Mouse (Mus musculus): ENCODE data around the gene Osbpl9.

- TF ChIP-seq CTCF (IDR thresholded peaks at IDR 0.05; ENCODE audit: low read depth) (no peak), EP300 (IDR thresholded peaks at IDR 0.05; ENCODE audit: low read depth) (no peak)
Measured at GRCm38 (mm10) chr4:109109686-109110085, 92.4 kb downstream of the Osbpl9 start.
